Mouse (Mus musculus) spleen, postnatal 10 days (tissue): Measurements from ENCODE around the gene Bcl9.

Experiments
- DNase-seq, 2 experiments: peaks; one replicate each; pipeline ENCODE4 v3.0.0; 2021 to 2022; ENCODE audit warnings: low spot score in 2 of 2

The Bcl9 gene

DNA sequence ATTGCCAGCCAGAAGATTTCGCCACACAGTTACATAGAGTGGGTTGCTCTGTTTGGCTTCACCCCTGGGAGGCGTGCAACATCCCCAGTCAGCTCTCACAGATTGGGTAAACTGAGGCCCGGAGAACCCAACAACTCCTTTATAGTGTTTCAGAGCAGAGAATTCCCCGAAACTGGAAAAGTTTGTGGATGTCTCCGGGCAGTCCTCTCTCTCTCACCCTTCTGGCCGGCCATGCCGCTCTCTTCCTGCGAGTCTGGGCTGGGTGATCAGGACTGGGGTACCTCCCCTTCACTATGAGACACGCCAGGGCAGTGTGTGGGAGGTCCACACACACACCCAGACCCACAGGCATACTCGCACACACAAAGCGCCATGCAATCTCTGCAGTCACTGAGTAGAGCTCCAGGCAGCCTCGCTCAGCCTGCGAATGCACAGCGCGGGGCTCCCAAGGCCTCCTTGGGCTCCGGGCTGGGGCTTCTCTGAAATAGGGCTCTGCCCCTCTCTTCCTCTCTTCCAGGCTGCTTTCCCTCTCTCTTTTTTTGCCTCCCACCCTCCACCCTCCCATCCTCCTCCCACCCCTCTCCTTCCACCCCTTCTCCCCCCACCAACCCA is 670 bp downstream of the Bcl9 start:
- DNase-seq: peak; percentile 9 to 34

DNA sequence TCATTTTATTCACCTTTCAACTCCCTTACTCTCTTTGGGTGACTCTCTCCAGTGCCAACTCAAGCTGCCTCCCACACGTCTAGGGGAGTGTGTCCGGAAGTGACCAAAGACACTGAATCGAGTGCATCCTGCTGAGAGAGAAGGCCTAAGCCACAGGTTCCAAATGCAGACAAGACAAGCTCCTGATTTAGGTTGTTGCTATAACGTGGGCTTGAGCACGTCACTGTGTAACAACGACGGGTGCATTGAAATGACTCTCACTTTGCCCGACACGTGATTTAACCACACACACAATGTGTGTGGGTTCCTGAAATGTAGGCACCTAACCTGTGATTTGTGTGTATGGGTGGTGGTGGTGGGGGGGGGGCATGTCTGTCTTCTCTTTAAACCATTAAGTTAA is 3.4 kb downstream of the Bcl9 start:
- DNase-seq: no peak

DNA sequence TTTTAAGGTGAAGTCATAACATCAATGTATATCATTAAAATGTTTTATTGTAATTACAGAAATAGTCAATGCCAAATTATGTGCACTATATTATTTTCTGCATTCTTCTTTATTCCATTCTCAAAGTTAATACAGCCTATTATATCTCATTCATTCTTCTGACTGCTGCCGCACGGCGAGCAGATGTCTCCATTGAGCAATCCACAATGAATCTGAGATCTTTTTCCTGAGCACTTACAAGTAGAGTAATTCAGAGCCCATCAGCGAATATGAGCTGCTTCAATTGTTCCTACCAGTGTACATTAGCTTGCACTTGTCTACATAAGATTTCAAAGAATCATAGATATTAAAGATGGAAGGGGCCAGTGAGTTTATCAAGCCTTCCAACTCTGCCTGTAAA is 12.8 kb downstream of the Bcl9 start:
- DNase-seq: no peak

DNA sequence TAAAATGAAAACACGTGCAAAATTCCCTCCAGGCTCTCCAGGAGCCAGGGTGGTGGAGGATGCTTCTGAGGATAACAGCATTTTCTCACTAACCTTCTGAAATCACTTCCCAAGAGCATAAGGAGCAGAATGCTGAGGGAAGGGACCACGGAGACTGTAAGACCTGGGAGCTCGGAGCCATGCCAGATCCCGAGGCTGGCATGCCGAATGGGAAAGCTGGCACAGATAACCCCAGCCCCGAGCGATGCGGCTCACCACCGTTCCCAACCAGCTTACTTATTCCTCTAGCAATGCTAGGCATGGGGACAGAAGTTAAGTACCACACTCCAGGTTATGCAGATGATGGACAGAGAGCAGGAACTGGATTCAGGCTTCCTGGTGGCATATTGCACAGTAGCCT is 13.7 kb downstream of the Bcl9 start:
- no peak for DNase-seq

DNA sequence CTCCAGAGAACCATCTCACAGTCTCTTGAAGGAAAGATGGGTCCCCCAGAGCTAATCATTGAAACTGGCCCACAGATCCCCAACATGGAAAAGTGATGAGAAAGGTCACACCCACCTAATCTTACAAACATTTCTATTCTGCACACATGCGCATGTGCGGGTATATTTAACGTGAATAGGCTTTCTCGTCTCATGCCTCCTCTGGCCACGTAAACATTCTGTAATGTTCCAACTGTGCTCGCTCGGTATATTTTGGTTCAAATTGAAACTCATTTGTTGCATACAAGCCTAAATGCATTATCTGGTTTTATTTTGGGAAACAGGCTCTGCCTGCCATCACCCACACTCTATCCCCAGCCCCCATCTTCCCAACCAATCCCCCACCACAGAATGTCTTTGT is 16.3 kb downstream of the Bcl9 start:
- no peak for DNase-seq

DNA sequence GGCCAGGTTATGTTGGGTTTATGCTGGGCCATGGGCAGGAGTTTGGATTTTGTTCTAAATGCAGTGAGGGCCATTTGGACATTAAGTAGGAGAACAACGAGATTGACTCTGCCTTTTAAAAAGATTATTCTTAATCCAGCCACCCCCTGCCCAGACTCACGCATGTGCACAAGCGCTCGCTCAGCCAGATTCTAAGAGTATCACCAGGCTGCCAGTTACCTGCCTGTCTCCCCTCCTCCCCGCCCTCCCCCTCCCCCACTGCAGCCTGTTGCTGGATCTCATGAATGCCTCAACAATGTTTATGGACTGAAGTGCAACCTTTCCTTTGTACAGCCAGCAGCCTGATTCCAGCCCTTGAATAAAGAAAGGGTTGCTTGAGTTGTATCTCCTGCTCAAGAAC is 22.0 kb downstream of the Bcl9 start:
- DNase-seq: no peak

DNA sequence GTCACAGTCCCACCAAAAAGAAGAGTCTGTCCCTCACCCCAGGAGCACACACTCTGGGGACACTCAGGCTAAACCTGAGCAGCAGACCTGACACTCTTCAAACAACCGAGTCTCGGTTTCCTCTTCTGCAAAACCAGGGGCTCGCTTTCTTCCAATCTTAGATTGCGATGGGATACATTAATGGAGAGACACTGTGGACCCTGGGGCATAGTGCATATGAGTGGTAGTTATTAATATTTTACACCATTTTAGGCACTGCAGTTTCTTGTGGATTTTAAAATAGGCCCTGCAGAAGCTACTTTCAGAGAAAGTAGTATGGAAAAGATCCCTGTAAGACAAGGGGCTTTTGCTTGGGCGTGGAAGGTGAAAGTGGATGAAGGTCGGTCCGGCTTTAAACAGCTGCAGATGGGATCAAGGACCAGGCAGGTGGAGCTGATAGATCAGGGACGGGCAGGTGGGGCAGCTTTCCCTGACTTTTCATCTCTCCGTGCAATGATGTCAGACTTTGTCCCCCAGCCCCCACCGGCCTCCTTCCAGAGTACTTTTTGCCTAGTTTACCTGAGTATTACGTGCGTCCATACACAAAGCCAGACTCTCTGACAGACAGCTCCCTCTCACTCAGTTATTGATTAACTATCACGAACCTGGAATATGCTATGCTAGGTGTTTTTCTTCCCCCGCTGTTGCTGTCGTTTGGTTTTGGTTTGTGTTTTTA is 23.0 kb downstream of the Bcl9 start:
- no peak for DNase-seq

DNA sequence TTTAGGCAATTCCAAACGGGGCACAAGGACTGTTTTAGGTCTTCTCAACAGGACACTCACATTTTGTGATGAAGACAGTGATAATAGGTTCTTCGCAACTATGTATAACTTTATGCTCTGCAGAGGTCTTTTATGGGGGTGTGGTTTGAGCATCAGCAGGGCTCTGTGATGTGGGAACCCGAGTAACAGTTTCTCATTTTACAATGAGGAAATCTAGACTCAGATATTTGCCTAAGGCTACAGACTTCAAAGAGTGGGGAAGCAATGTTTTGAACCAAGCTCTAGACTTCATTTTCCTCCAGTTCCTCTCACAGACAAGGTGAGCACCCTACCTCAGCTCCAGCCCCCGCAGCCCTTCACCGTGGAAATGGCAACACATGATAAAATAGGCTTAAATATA is 23.8 kb downstream of the Bcl9 start:
- DNase-seq: no peak

DNA sequence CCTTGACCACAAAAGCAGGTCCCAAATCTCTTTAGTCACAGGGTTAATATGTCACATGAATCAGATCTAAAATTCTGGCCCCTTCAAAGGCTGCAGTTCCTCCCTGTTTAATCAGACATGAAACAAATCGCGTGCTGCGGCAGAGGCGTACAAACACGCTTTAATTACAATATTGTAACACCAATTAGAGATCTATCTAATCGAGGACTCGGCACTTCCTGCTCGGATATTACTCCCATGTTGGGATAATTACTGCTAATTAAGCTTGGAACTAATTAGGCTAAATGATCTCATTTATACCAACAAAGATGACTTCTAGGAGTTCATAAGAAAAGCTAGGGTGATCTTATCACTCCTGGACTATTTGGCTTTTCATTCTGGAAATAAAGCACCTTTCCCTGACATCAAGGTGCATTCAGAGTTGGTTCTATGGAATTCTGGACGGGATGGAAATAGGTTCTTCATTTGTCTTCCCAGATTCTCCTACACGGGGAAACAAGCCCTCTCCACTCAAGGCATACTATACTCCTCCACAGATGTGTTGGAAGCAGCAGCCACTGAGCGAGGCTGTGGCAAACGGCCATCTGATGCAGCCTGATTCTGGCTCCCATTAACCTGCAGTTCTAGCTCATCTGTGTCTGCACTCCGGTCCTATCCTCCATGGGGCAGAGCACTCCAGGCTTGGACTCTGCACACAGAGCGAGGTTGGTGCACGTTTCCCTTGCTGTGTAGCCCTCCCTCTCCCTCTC is 31.9 kb downstream of the Bcl9 start:
- no peak for DNase-seq

DNA sequence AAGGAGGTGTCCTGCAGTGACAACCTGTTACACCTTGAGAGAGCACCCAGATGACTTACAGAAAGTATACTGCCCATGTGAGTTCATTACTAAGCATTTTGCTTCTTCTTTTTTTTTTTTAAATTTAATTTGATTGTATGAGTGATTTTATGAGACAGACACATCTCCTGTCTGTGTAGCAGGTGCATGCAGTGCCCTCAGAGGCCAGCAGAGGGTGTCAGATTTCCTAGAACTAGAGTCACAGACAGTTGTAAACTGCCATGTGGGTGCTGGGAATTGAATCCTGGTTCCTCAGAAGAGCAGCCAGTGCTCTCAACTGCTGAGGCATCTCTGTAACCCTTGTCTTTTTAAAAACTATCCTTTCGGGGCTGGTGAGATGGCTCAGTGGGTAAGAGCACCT is 35.5 kb downstream of the Bcl9 start:
- no peak for DNase-seq

DNA sequence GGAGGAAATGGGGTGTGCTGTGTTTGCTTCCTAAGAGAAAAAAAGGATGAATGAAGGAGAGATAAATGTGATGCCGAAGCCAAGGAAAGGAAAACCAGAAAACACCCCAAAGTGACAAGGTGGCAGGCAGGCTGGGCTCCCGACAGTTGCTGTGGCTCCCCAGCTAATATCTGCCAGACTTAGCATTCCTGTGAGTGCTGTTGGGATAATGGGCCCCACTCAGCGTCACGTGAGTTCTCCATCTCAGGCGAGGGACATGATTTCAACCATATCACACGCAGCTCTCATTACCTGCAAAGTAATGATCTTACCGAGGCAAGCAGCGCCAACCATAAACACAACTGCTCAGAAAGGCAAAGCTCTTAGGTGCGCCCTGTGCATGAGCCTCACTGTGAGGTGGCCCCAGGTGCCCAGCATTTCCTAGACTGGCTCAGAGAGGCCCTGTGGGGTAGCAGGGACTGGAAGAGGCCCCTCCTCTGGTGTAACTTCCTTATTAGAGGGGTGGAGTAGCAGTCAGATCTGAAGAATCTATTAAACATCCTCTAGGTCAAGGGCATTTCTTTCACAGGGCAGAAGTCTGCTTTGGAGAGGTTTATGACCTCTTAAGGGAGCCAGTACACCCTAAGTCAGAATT is 41.9 kb downstream of the Bcl9 start:
- no peak for DNase-seq

DNA sequence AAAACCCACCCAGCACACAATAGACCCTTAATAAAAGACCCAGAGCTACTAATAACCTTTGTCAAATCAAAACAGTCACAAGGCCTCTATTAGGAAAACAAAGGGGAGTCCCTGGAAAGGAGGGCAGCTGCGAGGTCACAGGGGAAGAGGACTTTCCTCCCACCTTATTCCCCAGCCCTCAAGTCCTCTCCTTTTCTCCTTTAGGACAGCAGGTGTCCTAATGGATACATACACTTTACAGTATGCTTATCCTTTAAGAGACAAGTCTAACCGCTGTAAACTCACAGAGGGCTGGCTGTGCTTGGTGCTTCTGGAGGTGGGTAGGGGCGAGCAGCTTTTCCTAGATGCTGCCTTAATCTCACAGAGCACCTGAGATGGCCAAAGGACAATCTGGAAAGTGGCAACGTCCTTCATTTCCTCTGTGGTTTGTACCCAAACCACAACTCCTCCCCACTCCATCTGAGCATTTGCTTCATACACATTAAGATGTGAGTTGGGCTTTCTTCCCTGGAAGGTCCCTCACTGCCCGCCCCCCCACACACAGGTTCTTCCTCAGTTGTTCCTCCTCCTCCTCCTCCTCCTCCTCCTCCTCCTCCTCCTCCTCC is 42.8 kb downstream of the Bcl9 start:
- DNase-seq: no peak

DNA sequence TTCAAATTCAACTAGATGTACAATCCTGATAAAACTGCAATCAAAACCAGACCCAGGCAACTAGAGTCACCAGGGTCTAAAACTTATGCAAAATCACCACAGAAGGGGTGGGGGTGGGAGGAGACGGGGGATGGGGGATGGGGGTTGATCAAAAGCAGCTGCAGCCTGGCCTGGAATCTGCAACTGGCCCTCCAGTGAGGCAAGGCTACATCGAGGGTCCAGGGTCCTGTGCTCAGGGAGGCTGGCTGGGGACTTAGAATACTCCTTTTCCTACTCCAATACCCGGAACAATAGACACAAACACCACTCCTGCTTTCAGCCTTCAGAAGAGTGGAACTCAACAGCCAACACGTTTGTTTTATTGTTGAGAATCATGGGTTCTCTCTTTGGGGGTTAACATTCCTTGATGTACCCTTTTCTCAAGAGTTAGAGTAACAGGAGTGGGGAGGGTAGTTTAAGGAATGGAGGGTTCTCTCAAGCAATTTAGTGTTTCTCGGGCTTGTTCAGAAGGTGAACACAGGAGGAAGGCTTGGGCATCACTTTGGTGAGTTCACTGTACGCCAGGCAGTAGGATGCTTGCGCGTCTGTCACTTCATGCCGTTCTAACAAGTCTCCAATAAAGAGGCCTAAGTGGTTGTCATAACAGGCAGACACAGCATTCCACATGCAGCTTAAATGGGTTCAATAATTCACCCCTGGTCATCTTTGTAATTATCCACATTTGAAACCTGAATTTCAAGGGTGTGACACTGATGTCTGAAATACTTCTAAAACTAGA is 43.7 kb downstream of the Bcl9 start:
- no peak for DNase-seq

DNA sequence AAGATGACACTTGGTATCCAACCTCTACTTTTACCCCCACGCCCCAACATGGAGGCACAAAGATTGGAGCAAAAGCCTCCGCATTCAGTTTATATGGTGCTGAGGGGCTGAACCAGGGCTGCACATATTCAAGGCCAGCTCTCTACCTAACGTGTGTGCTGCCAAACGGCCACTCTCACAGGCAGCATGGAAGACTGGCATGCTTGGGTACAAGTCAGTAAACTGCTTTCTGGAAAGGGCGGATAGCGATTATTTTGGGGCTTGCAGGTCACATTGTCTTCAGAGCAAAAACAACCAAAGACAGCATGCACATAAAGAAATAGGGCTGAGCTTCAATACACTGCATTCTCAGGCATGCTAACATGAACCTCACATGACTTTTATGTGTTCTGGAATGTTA is 44.8 kb downstream of the Bcl9 start:
- DNase-seq: no peak

DNA sequence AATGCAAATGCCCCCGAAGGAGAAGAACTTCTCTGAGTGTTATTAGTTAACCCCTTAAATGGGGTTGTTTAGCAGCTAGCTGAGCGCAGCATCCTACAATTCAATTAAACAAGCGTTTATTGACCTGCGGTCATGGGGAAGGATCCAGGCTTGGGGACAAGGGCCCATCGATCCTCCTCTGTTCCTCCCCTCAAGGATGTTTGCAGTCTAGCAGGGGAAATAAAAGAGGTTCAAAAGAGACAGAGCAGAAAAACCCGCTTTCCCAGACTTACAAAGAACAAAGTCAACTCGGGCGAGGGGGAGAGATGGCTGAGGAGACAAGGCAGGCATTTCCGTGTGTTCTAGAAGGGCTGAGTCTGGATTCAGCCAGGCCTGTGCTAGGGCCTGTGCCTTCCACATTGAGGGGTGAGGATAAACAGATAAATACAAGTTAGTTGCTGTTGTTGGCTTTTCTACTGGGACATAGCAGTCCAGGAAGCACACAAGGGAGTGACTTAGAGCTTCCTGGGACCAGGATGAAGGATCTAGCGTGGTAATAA is 55.0 kb downstream of the Bcl9 start:
- no peak for DNase-seq

DNA sequence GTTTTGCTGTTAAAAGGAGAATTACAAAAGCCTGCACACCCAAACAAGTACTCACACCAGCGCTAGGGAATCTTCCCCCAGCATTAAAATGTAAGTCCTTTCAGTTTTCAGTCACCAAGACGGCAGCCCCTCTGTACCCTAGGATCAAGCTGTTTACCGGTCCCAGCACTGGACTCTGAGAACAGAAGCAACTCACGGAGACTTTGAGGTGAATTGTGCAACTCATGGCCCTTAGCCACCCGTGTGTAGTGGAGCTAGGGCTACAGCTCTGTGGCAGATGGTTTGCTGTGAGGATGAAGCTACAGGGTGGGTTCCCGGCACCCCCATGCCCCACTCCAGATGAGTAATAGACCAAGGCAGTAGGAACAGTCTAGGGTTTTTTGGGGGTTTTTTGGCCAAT is 55.9 kb downstream of the Bcl9 start:
- DNase-seq: no peak

DNA sequence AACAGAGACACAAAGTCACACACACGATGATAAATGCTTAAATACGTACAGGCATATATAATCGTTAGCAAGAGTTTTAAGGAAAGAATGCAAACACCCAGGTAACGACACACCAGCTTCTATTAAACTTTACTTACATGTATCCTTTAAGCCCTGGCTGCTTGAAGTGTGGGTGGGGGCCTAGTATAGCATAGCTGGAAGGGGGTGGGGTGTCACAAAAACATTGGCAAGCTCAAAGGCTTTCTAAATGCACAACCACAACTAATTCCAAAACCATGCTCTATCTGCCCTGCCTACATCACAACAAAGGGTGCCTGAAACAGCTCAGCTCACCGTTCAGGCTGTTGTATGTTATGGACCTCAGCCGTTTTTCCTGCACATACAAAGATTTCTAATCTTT is 57.9 kb downstream of the Bcl9 start:
- no peak for DNase-seq

DNA sequence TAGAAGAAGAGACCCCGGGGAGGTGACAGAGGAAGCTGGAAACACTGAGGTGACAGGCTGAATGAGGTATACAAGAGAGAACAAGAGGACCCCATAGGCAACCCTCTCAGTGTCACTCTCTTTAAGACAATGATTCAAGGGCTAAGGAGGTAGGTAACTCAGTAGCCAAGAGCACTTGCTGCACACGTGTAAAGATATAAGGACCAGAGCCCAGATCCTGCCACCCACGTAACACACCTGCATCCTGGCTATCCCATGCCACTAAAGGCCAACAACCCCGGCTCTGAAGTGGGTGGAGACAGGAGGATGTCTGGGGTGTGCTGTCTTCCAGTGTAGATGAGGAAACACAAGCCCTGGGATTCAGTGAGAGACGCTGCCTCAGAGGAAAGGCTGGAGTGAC is 58.4 kb downstream of the Bcl9 start:
- no peak for DNase-seq

DNA sequence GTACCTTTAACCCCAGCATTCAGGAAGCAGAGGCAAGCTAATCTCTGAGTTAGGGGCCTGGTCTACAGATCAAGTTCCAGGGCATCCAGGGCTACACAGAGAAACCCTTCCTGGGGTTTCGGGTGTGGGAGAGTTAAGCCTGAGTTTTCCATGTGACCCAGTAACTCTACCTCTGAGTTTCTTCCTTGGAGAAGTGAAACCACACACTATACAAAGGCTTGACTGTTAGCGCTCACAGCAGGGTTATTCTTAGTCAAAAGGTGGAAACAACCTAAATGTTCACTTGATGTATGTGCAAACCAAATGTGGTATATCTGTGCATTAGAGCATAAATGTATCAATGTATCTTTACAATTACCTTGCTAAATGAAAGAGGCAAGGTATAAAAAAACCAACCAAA is 59.2 kb downstream of the Bcl9 start:
- DNase-seq: no peak

DNA sequence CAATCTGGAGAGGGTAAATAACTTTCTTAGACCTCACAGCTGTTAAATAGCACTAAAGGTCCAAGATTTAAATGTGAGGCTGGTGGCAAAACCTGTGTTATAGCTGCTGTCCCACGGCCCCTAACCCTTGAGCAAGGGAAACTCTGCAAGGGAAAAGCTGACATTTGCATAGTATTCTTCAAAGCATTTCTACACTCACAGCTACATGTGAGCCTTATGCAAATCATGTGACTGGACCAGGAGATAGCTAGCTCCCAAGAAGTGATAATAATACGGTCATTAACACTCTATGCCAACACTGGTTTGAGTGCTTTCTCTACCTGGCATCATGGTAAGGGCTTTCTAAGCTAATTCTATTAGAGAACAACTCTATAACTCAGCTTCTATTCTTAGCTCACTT is 60.3 kb downstream of the Bcl9 start:
- DNase-seq: no peak

DNA sequence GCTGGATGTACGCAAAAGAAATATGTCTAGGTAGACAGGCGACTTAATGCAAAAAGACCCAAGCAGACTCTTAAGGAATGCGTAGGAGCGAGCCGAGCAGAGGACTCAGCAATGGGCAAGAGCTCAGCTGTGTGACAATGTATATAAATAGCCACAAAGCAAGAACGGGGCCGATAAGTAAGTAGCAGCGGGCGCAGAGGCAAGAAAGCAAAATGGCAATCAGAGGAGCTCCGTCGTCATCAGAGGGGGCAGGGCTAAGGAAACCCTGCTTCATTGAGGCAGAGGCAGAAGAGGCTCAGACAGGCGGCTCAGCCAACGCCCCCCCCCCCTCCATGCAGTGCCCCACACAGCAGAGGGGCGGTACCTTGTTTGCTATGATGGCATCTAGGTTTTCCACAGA is 62.9 kb downstream of the Bcl9 start:
- no peak for DNase-seq
